In the genomic region with DNA sequence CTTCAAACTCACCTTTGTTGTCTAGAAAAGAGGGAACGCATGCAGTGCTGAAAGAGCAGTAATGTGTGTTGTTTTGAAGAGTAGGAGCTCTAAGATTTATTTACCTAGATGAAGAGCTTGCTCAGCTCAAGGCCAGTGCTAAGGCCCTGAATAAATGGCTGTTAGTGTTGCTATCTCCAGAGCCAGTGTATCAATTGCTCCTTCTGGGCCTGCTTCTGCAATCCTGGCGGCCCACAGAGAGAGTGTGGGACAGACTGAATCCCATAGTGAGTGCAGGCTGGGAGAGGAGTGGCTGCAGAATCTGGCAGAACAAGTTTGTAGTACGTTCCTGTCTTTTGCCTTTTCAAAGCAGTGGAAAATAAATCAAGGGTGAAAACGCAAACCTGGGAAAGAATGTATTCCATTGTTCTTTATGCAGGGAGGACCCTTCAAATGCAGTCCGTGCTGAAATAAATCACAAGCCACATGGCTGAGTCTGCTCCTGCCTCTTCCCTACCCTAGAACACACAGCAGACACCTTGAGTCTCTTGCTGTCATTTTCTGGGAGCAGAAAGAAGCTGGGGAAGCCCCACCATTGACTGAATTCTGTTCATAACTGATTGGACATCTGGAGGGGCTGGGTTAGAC, we compare ENCODE assay signal across 11 mouse cellular contexts.
A peak's percentile ranks its signal among the peaks of the same experiment; 100 is the strongest.
DNase-seq lines count a peak whose midpoint lies in the region; ATAC-seq lines count a peak whose summit lies in the region.
"Had no signal": no experiment of that assay in that cellular context is flagged by ENCODE, and none has a peak within 500 bp of the region (broad histone marks: within the 10 kb centered on the region; RNA-seq: fewer than 3 reads in every experiment).

No protein-coding gene starts in this region.

- WGBS in hindbrain, embryonic 13.5 days = 37% methylated on average over 5 of the region's 5 CpGs
- WGBS in hindbrain, embryonic 16.5 days = 36% methylated on average over 5 of the region's 5 CpGs
- WGBS in limb, embryonic 10.5 days = 57% methylated on average over 5 of the region's 5 CpGs

- H3K36me3 ChIP-seq in hindbrain, embryonic 13.5 days = peaks cover 6% of the 10 kb centered on the region; the same call in 1 of the 2 replicates
- no peaks in the 10 kb centered on the region for H3K36me3 ChIP-seq in hindbrain, embryonic 16.5 days (ENCODE audit: control insufficient read depth, insufficient read depth, low read length)
- H3K36me3 ChIP-seq in limb, embryonic 10.5 days = 0 out of 2 replicates have a peak, but pooled peaks cover 4% of the 10 kb centered on the region

- DNase-seq in ovary, postnatal 36 days (ENCODE audit: low spot score) = peak; percentile 22
- DNase-seq in ovary, postnatal 10 days (ENCODE audit: low spot score) = no peak
- DNase-seq in limb, embryonic 10.5 days (ENCODE audit: low spot score) = no peak
- no peak for DNase-seq in retina, embryonic 14.5 days (ENCODE audit: low spot score)
- no peak for DNase-seq in yolk sac, embryonic 10.5 days (ENCODE audit: low spot score)
- DNase-seq: cerebellum, adult 11 months; kidney, postnatal 10 days; thymus, postnatal 25 days had no signal

- 0 out of 2 replicates have a peak overlapping the region, but pooled peaks have one; percentile 12 for H3K27ac ChIP-seq in hindbrain, embryonic 13.5 days
- H3K27ac ChIP-seq in hindbrain, embryonic 16.5 days (ENCODE audit: low read depth, low read length) = no peak overlapping the region
- H3K27ac ChIP-seq in limb, embryonic 10.5 days = peak overlapping the region; percentile 68

- no peak overlapping the region for H3K4me3 ChIP-seq in hindbrain, embryonic 13.5 days
- H3K4me3 ChIP-seq in hindbrain, embryonic 16.5 days (ENCODE audit: low read length) = no peak overlapping the region
- no peak overlapping the region for H3K4me3 ChIP-seq in limb, embryonic 10.5 days

- no peaks in the 10 kb centered on the region for H3K9me3 ChIP-seq in hindbrain, embryonic 13.5 days
- H3K9me3 ChIP-seq in hindbrain, embryonic 16.5 days (ENCODE audit: control insufficient read depth, low read length) = no peaks in the 10 kb centered on the region
- no peaks in the 10 kb centered on the region for H3K9me3 ChIP-seq in limb, embryonic 10.5 days (replicated peaks)

- no peaks in the 10 kb centered on the region for H3K27me3 ChIP-seq in hindbrain, embryonic 13.5 days
- no peaks in the 10 kb centered on the region for H3K27me3 ChIP-seq in hindbrain, embryonic 16.5 days (replicated peaks; ENCODE audit: control insufficient read depth, insufficient read depth, low read length)
- H3K27me3 ChIP-seq in limb, embryonic 10.5 days (ENCODE audit: low read depth, poor library complexity, severe bottlenecking) = no peaks in the 10 kb centered on the region

- no peak for ATAC-seq in hindbrain, embryonic 13.5 days (ENCODE audit: low FRiP score)
- ATAC-seq in hindbrain, embryonic 16.5 days = no peak
- ATAC-seq: activated CD4-positive, CD25-positive, alpha-beta regulatory T cell, adult 4 months had no signal

- H3K9ac ChIP-seq in hindbrain, embryonic 13.5 days = no peak overlapping the region
- H3K9ac ChIP-seq in hindbrain, embryonic 16.5 days (ENCODE audit: low read depth, low read length) = no peak overlapping the region

- peaks cover 33% of the 10 kb centered on the region for H3K4me1 ChIP-seq in hindbrain, embryonic 13.5 days (replicated peaks)
- H3K4me1 ChIP-seq in hindbrain, embryonic 16.5 days (ENCODE audit: control insufficient read depth, insufficient read depth, low read depth, low read length) = peaks cover 19% of the 10 kb centered on the region
- H3K4me1 ChIP-seq in limb, embryonic 10.5 days = peaks cover 36% of the 10 kb centered on the region

- H3K4me2 ChIP-seq in hindbrain, embryonic 13.5 days = no peak overlapping the region
- H3K4me2 ChIP-seq in hindbrain, embryonic 16.5 days (ENCODE audit: low read length) = no peak overlapping the region
